Mouse (Mus musculus) thymus, adult 2 months (tissue): ENCODE measurements around the gene Majin.

ENCODE experiments used
- CTCF ChIP-seq: fragments of 200-500 bp; IDR thresholded peaks from 2 replicates; pipeline ENCODE4 v1.5.1; 2012; ENCODE audit warnings: mild to moderate bottlenecking, control low read depth, low read length, moderate library complexity, borderline replicate concordance; ENCODE audit not compliant: control insufficient read depth, poor library complexity, insufficient read depth; ENCODE audit errors: extremely low read depth
- POLR2A ChIP-seq: fragments of 200-500 bp; IDR thresholded peaks from 2 replicates; pipeline ENCODE4 v1.6.1; 2012; ENCODE audit warnings: mild to moderate bottlenecking, low read length, control low read depth, moderate library complexity; ENCODE audit not compliant: control insufficient read depth, poor library complexity, insufficient read depth; ENCODE audit errors: extremely low read depth

- TF ChIP-seq POLR2A (no peak), CTCF (no peak)
These were observed 47.8 kb upstream of the Majin start for GRCm38 (mm10) chr19:6136397-6136796.
